ENCODE assay signal across 14 mouse cellular contexts in genomic region chr5:66768034-66768433, GRCm38 (mm10). TPM values are rescaled to one million over a fixed set of nuclear protein-coding genes. Genes with fewer than 3 reads are reported as not detected.
DNase-seq lines count a peak whose midpoint lies in the region; ATAC-seq and TF ChIP-seq lines count a peak whose summit lies in the region.
"Had no signal": no experiment of that assay in that cellular context is flagged by ENCODE, and none has a peak within 500 bp of the region (broad histone marks: within the 10 kb centered on the region; RNA-seq: fewer than 3 reads in every experiment).

No protein-coding gene starts in this region.

- 26% methylated on average over 4 of the region's 4 CpGs for WGBS in heart, embryonic 14.5 days
- 14% methylated on average over 4 of the region's 4 CpGs for WGBS in lung, embryonic 15.5 days
- WGBS in lung, adult 2 months = 16% methylated on average over 4 of the region's 4 CpGs

- no peaks in the 10 kb centered on the region for H3K9me3 ChIP-seq in heart, embryonic 14.5 days (ENCODE audit: control insufficient read depth, low read length)
- no peaks in the 10 kb centered on the region for H3K9me3 ChIP-seq in lung, embryonic 15.5 days
- H3K9me3 ChIP-seq: midbrain, embryonic 12.5 days had no signal

- TF ChIP-seq CTCF in lung, adult 2 months (IDR thresholded peaks at IDR 0.05; ENCODE audit: insufficient read depth, low read length) = no peak

- no peak for TF ChIP-seq POLR2A in lung, adult 2 months (IDR thresholded peaks at IDR 0.05; ENCODE audit: borderline replicate concordance, extremely low read depth, low read depth, low read length)

- 0 out of 2 replicates have a peak, but pooled peaks have one; percentile 47 for ATAC-seq in heart, embryonic 14.5 days (ENCODE audit: insufficient number of reproducible peaks, insufficient read depth, low FRiP score, low read depth)
- no peak for ATAC-seq in lung, embryonic 15.5 days (ENCODE audit: borderline replicate concordance, extremely low read depth, low FRiP score, low TSS enrichment)
- ATAC-seq in common myeloid progenitor, adult 5-6 weeks (replicated peaks; ENCODE audit: low read depth, poor library complexity, severe bottlenecking) = peak; percentile 74
- peak; percentile 55; the same call in 1 of the 2 replicates for ATAC-seq in megakaryocyte-erythroid progenitor cell, adult 5-6 weeks (replicated peaks; ENCODE audit: low FRiP score, low TSS enrichment, poor library complexity, severe bottlenecking)

- no peaks in the 10 kb centered on the region for H3K36me3 ChIP-seq in heart, embryonic 14.5 days (ENCODE audit: control insufficient read depth, insufficient read depth, low read length)
- H3K36me3 ChIP-seq in lung, embryonic 15.5 days = no peaks in the 10 kb centered on the region
- H3K36me3 ChIP-seq: G1E; midbrain, embryonic 12.5 days had no signal

- H3K4me2 ChIP-seq in heart, embryonic 14.5 days (ENCODE audit: low read length) = no peak overlapping the region
- H3K4me2 ChIP-seq in lung, embryonic 15.5 days = no peak overlapping the region
- H3K4me2 ChIP-seq: midbrain, embryonic 12.5 days had no signal

- 0 out of 2 replicates have a peak, but pooled peaks cover 11% of the 10 kb centered on the region for H3K27me3 ChIP-seq in heart, embryonic 14.5 days (ENCODE audit: control insufficient read depth, insufficient read depth, low read length)
- H3K27me3 ChIP-seq in lung, embryonic 15.5 days = no peaks in the 10 kb centered on the region
- H3K27me3 ChIP-seq: midbrain, embryonic 12.5 days had no signal

- H3K4me3 ChIP-seq in heart, embryonic 14.5 days (ENCODE audit: control insufficient read depth in 1 of 2, insufficient read depth in 1 of 2, low read depth in 1 of 2, low read length in 2 of 2) = no peak overlapping the region
- H3K4me3 ChIP-seq in lung, embryonic 15.5 days = no peak overlapping the region
- H3K4me3 ChIP-seq in lung, adult 2 months (replicated peaks; ENCODE audit: extremely low read depth, low read depth, low read length) = no peak overlapping the region
- H3K4me3 ChIP-seq: midbrain, embryonic 12.5 days had no signal

- peaks cover 0 to 3% of the 10 kb centered on the region in 2 experiments; a peak in 3 of 4 replicates for H3K4me1 ChIP-seq in heart, embryonic 14.5 days (ENCODE audit: control insufficient read depth in 2 of 2, insufficient read depth in 2 of 2, low read length in 2 of 2)
- H3K4me1 ChIP-seq in lung, embryonic 15.5 days = peaks cover 13% of the 10 kb centered on the region; the same call in 1 of the 2 replicates
- H3K4me1 ChIP-seq in lung, adult 2 months (ENCODE audit: control insufficient read depth, insufficient read depth, low read length) = no peaks in the 10 kb centered on the region; the same call in 1 of the 2 replicates

- no peak for DNase-seq in heart, adult 9 months (ENCODE audit: low spot score in 2 of 2)
- no peak for DNase-seq in lung, adult 2 months
- DNase-seq in testis, postnatal 14 days (ENCODE audit: low spot score) = no peak
- DNase-seq: adrenal gland, postnatal 14 days; cerebellum, adult 8-10 months; embryo, embryonic 11 days; lung, postnatal 36 days had no signal

- H3K27ac ChIP-seq in heart, embryonic 14.5 days (replicated peaks in 1 of 2; ENCODE audit: control insufficient read depth in 1 of 2, insufficient read depth in 1 of 2, low read depth in 2 of 2, low read length in 2 of 2) = no peak overlapping the region; a peak in 1 of 4 replicates
- H3K27ac ChIP-seq in lung, embryonic 15.5 days = peak overlapping the region; percentile 2; the same call in 1 of the 2 replicates
- H3K27ac ChIP-seq: stomach, postnatal 0 days had no signal

- H3K9ac ChIP-seq in heart, embryonic 14.5 days (ENCODE audit: low read length) = no peak overlapping the region
- H3K9ac ChIP-seq in lung, embryonic 15.5 days = no peak overlapping the region
- H3K9ac ChIP-seq: midbrain, embryonic 12.5 days had no signal

RNA-seq across cellular contexts. Expression of gene Limch1, which starts 22.4 kb away (rescaled TPM):
- 28.2 and 30.9 TPM in 2 replicates for polyA plus RNA-seq in heart, embryonic 14.5 days (2014; fragmentation: Nextera tagmentation; extraction: Ambion mirVana)
- polyA plus RNA-seq in lung, embryonic 15.5 days (2015; fragmentation: Nextera tagmentation; extraction: Ambion mirVana) = 74.0 and 77.2 TPM in 2 replicates
- polyA plus RNA-seq in lung, adult 2 months (2012; rRNA removed) = 156 and 242 TPM in 2 replicates
- total RNA-seq in common myeloid progenitor, adult 5-6 weeks (2017) = not detected in 2 replicates
- total RNA-seq in megakaryocyte-erythroid progenitor cell, adult 5-6 weeks (2014; fragmentation: Nextera tagmentation) = not detected in 2 replicates
- total RNA-seq in megakaryocyte-erythroid progenitor cell, adult 5-6 weeks (2017) = not detected in 2 replicates
- polyA plus RNA-seq: G1E had no signal
